Mouse (Mus musculus): Measurements from ENCODE around the gene Gm28372.

The Gm28372 gene

GRCm38 (mm10) chr2:130450434-130450796 is 45.4 kb downstream of the Gm28372 start:
- in situ Hi-C loops (cut with MboI; ENCODE audit: low sequenced_read_pairs) = no loop called here

- in situ Hi-C loops (cut with MboI; ENCODE audit: low sequenced_read_pairs) = no loop called here
Observed at GRCm38 (mm10) chr2:130451086-130451726, 46.2 kb downstream of the Gm28372 start.

- in situ Hi-C loops (cut with MboI; ENCODE audit: low sequenced_read_pairs) = no loop called here
Observed at GRCm38 (mm10) chr2:130451727-130452090, 46.7 kb downstream of the Gm28372 start.

- in situ Hi-C loops (cut with MboI; ENCODE audit: low sequenced_read_pairs) = no loop called here
Observed at GRCm38 (mm10) chr2:130452266-130452665, 47.2 kb downstream of the Gm28372 start.

GRCm38 (mm10) chr2:130453421-130453820 is 48.4 kb downstream of the Gm28372 start:
- in situ Hi-C loops (cut with MboI; ENCODE audit: low sequenced_read_pairs) = no loop called here

GRCm38 (mm10) chr2:130454748-130455370 is 49.8 kb downstream of the Gm28372 start:
- in situ Hi-C loops (cut with MboI; ENCODE audit: low sequenced_read_pairs) = no loop called here

Data from CH12F3 (cell line).